Mouse (Mus musculus) cortical plate, adult 2 months (tissue): ENCODE measurements around the gene Rasa3.

Source experiments
- CTCF ChIP-seq: fragments of 200-500 bp; IDR thresholded peaks from 2 replicates; pipeline ENCODE4 v1.5.1; 2011; ENCODE audit warnings: mild to moderate bottlenecking, control low read depth, low read length; ENCODE audit not compliant: insufficient read depth; ENCODE audit errors: extremely low read depth
- POLR2A ChIP-seq: fragments of 200-500 bp; IDR thresholded peaks from 2 replicates; pipeline ENCODE4 v1.6.1; 2011; ENCODE audit warnings: mild to moderate bottlenecking, low read length, control low read depth; ENCODE audit not compliant: insufficient read depth; ENCODE audit errors: extremely low read depth

GRCm38 (mm10) chr8:13686426-13686825 lies 9.0 kb upstream of the Rasa3 start:
- TF ChIP-seq CTCF (no peak), POLR2A (no peak)
